Mouse (Mus musculus) T-helper 17 cell (primary cell): ENCODE results near the gene Mgat5.

ENCODE experiments used
- in situ Hi-C, 2 experiments: fragments of 300-600 bp; cut with MboI, MseI; formaldehyde crosslinking; loops; 1 replicate in 1 of 2; 2 replicates in 1 of 2; pipeline ENCODE4 v1.15.1; 2025; ENCODE audit warnings: high pct_unique_total_duplicates in 2 of 2

The Mgat5 gene

DNA sequence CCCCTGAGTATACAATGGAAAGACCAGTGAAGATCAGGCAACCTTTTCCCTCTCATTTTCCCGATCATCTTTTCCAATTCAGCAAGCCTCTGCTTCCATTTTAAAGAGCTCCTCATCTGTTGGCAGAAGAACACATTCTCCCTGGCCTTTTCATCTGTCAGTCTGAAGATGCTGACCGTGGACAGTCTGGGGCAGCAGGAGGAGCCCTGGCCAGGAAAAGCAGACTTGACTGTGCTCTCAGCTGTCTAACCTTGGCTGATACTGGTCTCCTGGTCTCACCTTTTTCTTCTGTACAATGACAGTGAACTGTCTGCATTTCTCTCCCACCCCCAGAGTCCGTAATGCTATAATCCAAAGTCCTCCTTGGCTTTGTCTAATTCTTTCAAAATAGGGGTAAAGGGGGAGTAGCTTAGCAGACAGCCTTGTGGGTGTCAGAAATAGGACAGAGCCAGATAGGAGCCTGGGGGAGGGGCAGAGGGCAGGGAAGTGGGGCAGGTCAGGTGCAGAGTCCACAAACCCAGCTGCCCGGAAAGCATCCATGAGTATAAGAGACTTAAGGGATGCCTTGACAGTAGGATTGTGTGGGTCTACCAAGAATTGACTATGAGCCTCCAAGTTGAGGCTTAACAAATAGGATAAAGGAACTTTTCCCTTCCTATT, 214.2 kb downstream of the Mgat5 start:
- in situ Hi-C loops, result no loop called here

DNA sequence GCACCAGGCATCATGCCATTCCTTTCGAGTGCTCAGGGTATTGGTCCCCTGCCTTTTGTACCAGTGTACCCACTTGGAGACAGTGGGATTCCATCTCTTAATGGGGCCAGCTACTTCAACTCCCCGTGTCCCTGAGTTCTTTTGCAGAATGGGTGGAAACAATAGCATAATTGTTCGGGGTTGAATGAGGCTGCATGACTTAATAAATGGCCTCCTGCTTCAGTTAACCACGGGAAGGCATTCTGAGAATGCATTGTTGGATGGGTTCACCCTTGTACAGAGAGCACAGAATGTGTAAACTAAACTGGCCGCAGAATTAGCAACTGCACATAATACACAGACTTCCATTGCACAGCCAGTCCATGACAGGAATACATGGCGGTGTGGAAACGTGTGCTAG, 214.8 kb downstream of the Mgat5 start:
- in situ Hi-C loops, result no loop called here

DNA sequence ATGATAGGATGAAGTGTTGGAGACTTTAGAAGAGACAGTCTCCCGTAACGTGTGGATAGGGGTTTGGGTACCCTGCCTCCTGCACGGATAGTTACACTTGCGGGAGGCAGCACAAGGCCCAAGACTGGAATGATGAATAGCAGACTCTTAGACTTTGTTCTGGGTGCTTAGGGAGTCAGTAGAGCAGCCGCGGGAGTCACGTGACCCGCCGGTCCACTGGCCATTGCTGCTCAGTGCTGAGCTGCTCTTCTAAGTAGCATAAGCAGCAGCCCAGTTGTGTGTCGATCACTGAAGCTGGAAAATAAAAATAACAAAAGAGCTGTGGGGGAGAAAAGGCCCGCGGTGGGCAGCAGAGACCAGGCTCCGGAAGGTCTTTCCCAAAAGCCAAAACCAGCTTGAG, 215.6 kb downstream of the Mgat5 start:
- in situ Hi-C loops, result no loop called here

DNA sequence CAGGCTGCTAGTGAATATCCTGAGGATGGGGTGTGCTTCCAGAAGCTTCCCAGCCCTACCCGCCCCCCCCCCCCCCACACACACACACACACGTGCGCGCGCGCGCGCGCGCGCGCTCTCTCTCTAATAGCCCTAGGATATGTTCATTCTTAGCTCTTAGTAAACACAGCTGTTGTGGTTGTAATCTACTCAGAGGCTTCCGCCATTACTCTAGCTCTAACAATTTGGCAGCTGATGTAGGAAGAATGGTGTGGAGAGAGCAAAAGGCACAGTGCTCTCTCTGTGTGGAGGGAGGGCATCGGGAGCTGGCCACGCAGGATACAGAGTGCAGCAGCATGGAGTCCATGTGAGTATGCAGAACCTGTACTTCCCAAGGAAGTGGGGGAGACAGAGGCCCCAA, 216.0 kb downstream of the Mgat5 start:
- in situ Hi-C loops, result no loop called here

GRCm38 (mm10) chr1:127422565-127422964, 217.8 kb downstream of the Mgat5 start:
- in situ Hi-C loops, result no loop called here

DNA sequence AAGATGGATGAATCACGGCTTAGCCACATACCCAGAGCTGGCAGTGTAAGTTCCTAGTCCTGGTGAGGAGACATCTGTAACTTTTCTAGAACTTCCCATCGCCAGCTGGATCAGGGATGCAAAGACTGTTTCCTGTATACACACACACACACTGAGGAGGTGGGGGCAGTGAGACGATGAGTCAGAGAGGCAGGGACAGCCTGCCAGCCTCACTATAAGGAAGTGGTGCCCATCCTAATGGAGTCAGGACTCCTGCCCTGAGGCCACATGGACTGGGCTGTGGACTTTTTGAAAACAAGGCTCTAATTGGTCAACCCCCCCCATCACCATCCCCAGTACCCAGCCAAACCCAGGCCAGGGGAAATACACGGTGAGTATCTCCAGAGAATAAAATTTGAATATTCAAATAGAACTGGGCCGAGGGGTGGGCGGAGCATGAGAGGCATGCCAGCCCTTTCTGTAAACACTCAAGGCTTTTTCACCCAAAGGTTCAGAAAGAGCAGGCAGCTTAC, 220.3 kb downstream of the Mgat5 start:
- in situ Hi-C loops, result no loop called here

GRCm38 (mm10) chr1:127430290-127430689, 225.5 kb downstream of the Mgat5 start:
- in situ Hi-C loops, result no loop called here

- in situ Hi-C loops, result no loop called here
Measured at GRCm38 (mm10) chr1:127434829-127435228, 230.0 kb downstream of the Mgat5 start.

DNA sequence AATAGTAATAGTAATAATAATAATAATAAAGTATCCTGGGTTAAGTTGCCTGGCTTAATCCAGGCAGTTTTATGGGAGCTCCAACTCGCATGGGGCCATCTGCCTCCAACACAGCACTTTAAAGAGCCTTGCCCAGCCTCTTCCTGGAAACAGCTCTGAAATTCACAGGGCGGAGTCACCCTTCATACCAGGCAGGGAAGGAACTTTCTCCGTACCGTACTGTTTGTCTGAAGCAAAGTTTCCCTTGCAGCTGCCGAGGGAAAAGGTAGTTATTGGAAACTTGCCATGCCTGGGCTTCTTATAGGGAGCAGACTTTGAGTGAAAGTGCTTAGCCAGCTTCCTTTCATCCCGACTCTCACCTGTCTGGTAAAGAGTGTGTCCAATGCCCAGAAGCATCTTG, 232.3 kb downstream of the Mgat5 start:
- in situ Hi-C loops, result no loop called here

DNA sequence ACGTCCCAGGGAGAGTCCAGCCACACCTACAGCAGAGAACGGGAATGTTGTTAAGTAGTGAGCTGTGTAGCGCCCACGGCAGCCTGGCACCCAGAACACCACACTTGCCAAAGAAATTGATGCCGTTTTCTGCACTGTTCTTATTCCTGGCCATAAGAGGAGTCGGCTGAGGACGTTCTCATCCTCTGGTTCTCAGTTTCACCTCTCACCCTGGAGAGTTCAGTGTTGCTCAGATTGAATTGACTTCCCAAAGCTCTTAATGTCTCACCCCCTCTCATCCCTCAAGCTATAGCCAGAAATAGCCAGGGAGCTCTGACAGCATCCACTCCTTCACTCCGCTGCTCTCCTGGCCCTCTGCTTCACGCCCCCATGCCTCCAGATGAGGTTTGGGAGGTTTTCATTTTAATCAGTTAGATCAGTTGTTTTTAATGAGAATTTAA, 234.7 kb downstream of the Mgat5 start:
- in situ Hi-C loops, result no loop called here

GRCm38 (mm10) chr1:127441007-127441406, 236.2 kb downstream of the Mgat5 start:
- in situ Hi-C loops, result no loop called here

DNA sequence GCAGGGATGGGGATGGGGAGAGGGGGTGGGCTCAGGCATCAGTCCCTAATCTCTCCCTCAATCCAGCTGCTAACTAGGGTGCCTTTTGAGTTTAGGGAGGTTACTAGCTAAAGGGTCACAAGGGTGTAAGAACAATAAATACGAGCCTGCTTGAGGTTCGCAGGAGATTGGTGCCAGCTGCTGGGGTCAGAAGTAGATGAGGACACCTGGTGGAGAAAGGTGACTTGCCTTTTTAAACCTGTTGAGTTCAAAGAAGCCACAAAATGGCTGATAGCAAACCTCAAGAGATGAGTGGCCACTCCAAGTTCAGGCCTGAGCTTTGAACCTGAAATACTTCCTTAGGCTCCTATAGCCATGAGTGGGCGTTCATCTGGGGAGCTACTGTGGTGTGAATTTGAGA, 236.9 kb downstream of the Mgat5 start:
- in situ Hi-C loops, result no loop called here

- in situ Hi-C loops, result no loop called here
Measured at GRCm38 (mm10) chr1:127442880-127443877, 238.4 kb downstream of the Mgat5 start.

DNA sequence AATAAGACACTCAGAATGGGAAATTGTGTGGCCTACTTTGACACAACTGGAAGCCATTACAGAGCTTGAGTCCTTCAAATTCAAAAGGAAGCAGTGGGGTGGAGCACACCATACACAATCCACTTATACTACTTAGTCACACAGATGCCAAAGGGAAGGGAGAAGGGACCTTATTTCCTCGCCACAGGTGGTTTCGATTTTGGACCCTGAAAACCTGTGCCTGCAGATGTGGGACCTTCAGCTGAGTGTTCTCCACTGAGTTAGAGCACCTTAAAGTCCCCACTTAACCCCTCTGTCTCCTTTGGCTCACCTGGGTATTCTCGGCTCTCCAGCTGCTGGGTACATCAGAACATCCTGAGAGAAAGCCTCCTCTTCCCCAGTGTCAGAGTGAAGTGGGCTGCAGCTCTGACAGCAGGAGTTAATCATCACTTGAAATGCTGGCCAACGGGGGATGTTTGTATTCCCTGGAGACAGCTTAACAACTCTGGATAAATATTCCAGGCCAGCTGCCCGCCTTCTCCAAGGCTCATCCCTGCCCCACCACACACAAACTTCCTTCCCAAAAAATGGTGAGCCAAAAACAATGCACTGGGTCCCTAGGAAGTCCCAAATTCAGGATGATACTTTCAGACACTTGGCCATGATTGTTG, 240.1 kb downstream of the Mgat5 start:
- in situ Hi-C loops, result no loop called here

DNA sequence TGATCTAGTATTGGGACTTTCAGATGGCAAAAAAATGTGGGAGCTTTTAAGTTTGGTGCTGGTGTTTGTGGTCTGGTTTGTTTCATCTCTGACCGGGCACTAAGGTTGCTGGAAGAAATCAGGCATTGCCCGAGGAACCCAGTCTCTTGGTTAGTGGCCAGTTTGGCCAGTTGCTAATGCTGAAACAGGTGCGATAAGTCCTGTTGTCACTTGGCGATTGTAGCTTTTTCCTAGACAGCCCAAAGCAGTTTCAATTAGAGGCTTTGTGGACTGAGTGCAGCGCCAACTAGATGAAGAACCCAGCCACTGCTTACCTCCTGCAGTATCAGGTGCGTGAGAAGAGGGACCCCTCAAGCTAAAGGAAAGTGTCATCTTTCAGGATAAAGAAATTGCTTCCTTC, 248.6 kb downstream of the Mgat5 start:
- in situ Hi-C loops, result loop anchor here in 1 of 2 experiments (10.0 kb wide), 1 partner anchor 439 kb away; no protein-coding TSS in a partner anchor

DNA sequence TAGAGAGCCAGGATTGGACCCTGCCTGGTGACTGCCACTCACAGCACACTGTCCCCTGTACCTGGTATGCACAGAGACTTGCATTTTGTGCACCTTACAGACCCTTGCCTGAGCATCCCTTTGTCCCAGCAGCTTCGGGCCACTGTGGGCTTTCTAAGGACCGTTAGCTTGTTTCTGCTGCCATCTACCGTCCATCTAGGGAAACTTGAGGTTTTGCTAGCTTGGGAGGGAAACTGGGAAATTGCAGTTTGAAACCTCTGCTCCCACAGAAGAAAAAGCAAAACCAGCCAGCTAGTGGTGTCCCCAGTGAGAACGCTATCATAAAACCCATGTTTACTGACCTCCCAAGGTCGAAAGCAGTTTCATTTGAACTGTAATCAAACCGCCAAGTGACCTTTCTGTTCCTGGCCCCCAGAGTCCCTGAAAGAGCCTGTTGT, 254.2 kb downstream of the Mgat5 start:
- in situ Hi-C loops, result loop anchor here in 1 of 2 experiments (10.0 kb wide), 1 partner anchor 444 kb away; no protein-coding TSS in a partner anchor

DNA sequence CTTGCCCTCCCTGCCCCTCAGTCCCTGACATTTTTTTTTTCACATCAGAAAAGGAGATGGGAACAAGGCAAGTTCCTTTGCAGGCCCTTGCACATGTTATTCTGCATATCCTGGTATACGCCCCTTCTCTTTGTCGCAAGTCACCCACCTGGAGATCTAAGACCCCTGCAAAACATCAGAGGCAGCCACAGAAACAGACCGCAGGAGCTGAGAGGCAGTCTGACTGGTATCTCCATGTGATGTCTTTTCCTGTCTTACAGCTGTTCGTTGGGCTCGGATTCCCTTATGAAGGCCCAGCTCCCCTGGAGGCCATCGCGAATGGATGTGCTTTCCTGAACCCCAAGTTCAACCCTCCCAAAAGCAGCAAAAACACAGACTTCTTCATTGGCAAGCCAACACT, 254.8 kb downstream of the Mgat5 start:
- in situ Hi-C loops, result loop anchor here in 1 of 2 experiments (10.0 kb wide), 1 partner anchor 445 kb away; no protein-coding TSS in a partner anchor

DNA sequence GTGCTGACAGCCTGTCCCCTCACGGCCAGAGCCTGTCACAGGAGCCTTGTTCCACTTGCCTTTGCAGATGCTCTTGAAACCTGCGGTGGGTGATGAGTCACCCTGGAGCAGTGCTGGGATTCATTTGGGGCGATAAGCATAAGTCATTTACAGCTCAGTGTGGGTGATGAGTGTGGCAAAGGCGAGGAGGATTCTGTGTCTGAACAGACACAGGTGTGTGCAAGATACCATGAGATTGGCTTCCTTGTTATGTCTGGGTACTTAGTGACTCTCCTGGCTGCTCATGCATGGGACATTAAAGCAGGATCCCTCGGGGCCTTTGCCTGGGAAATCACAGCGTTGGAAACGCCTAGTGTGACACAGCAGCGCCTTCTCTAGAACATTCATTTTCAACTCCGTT, 256.2 kb downstream of the Mgat5 start:
- in situ Hi-C loops, result loop anchor here (5.0 kb wide), 1 partner anchor 259 kb away; no protein-coding TSS in a partner anchor

DNA sequence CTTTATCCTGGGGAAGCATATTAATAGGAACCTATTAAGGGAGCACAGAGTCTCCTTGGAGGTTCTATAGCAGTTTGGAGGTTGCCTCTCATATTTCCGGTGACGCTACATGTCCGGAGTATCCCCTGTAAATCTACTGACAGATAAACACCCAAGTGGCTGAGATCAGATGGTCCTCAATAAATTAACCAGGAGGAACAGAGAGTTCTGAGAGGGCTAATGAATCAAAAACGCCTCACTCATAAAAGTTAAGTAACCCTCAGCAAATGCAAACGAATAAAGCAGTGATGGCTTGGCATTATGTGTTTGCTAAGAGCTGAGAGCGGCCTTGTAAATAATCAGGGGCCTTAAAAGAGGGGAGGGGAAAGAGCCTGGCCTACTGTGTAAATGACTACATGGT, 259.2 kb downstream of the Mgat5 start:
- in situ Hi-C loops, result loop anchor here (5.0 kb wide), 1 partner anchor 262 kb away; no protein-coding TSS in a partner anchor

DNA sequence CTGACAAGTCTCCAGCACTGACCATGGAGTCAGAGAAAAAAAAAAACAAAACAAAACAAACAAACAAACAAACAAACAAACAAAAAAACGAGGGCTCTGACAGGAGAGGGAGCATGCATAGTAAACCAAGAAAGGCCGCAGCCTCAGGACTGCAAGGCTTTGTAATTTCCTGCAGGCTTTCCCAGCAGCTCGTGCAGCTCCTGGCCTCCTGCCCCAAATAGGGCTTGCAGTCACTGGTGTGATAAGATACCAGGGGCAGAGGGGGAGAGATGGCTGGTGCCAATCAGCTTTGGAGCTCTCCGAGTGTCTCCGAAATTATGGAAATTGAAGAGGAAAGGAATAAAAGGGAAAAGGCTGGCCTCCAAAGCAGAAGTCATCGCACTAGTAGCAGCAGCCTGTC, 260.5 kb downstream of the Mgat5 start:
- in situ Hi-C loops, result no loop called here

GRCm38 (mm10) chr1:127467238-127467637, 262.4 kb downstream of the Mgat5 start:
- in situ Hi-C loops, result no loop called here

- in situ Hi-C loops, result no loop called here
Measured at GRCm38 (mm10) chr1:127470175-127470574, 265.4 kb downstream of the Mgat5 start.
